Mouse (Mus musculus): ENCODE measurements around the gene Vmn2r72. TPM values are rescaled to one million over a fixed set of nuclear protein-coding genes. Genes with fewer than 3 reads are reported as not detected.

The Vmn2r72 gene
- not detected in 2 replicates for polyA plus RNA-seq (2012; rRNA removed)

GRCm38 (mm10) chr7:85754997-85755396 is at the start of gene Vmn2r72:
Vmn2r72 (minus strand) TSS chr7:85755097.
- DNase-seq (ENCODE audit: low spot score): no peak

Other genes with a start within 250 kb of the Vmn2r72 start
- not detected in 2 replicates for gene Vmn2r71, start 192.0 kb downstream of the Vmn2r72 start, polyA plus RNA-seq (2012; rRNA removed)
- not detected in 2 replicates for gene Vmn2r70, start 185.9 kb downstream of the Vmn2r72 start, polyA plus RNA-seq (2012; rRNA removed)
- gene Vmn2r73, start 121.2 kb upstream of the Vmn2r72 start, polyA plus RNA-seq (2012; rRNA removed): not detected in 2 replicates
- gene Vmn2r74, start 206.5 kb upstream of the Vmn2r72 start, polyA plus RNA-seq (2012; rRNA removed): not detected in 2 replicates

Measured in urinary bladder, adult 2 months (tissue).